Mouse (Mus musculus): ENCODE data around the gene Csde1. TPM values are rescaled to one million over a fixed set of nuclear protein-coding genes. Genes with fewer than 3 reads are reported as not detected.
A peak's percentile ranks its signal among the peaks of the same experiment; 100 is the strongest.

Gene Csde1
- polyA plus RNA-seq, 1 experiment = 45.1 TPM

GRCm38 (mm10) chr3:103057752-103058151, 37.5 kb downstream of the Csde1 start:
- TF ChIP-seq CTCF (IDR thresholded peaks at IDR 0.05; ENCODE audit: insufficient read depth, low read length) (no peak), POLR2A (IDR thresholded peaks at IDR 0.05; ENCODE audit: borderline replicate concordance, extremely low read depth, low read depth, low read length) (no peak)
- Histone ChIP-seq H3K4me1 (ENCODE audit: control insufficient read depth, insufficient read depth, low read length) (peaks cover 4% of the 10 kb centered on the region), H3K4me3 (replicated peaks; ENCODE audit: extremely low read depth, low read depth, low read length) (peak overlapping the region; percentile 94)
- DNase-seq = no peak
- WGBS = 5% methylated on average over 10 of the region's 10 CpGs

GRCm38 (mm10) chr3:103058207-103059157, 38.3 kb downstream of the Csde1 start, which contains the start of gene Nras:
Gene Nras, plus strand, starts transcription at chr3:103058285.
- WGBS = under 1% methylated on average over 46 of the region's 46 CpGs
- H3K4me1 ChIP-seq (ENCODE audit: control insufficient read depth, insufficient read depth, low read length) = peaks cover 4% of the 10 kb centered on the region
- peak within 1 kb of the TSS; percentile 94 for H3K4me3 ChIP-seq (replicated peaks; ENCODE audit: extremely low read depth, low read depth, low read length)
- DNase-seq = peak; percentile 96
- TF ChIP-seq CTCF (IDR thresholded peaks at IDR 0.05; ENCODE audit: insufficient read depth, low read length) = no peak
- peak; percentile 56; the same call in 1 of the 2 replicates for TF ChIP-seq POLR2A (IDR thresholded peaks at IDR 0.05; ENCODE audit: borderline replicate concordance, extremely low read depth, low read depth, low read length)

- Histone ChIP-seq H3K4me3 (replicated peaks; ENCODE audit: extremely low read depth, low read depth, low read length) (no peak overlapping the region), H3K4me1 (ENCODE audit: control insufficient read depth, insufficient read depth, low read length) (no peaks in the 10 kb centered on the region)
- WGBS = 82% methylated on average over 8 of the region's 8 CpGs
- no peak for TF ChIP-seq POLR2A (IDR thresholded peaks at IDR 0.05; ENCODE audit: borderline replicate concordance, extremely low read depth, low read depth, low read length)
- TF ChIP-seq CTCF (IDR thresholded peaks at IDR 0.05; ENCODE audit: insufficient read depth, low read length) = no peak
- no peak for DNase-seq
Measured at GRCm38 (mm10) chr3:103066927-103067326, 46.7 kb downstream of the Csde1 start.

- no peak for DNase-seq
- 78% methylated on average over 6 of the region's 6 CpGs for WGBS
- no peak overlapping the region for H3K4me3 ChIP-seq (replicated peaks; ENCODE audit: extremely low read depth, low read depth, low read length)
- no peaks in the 10 kb centered on the region for H3K4me1 ChIP-seq (ENCODE audit: control insufficient read depth, insufficient read depth, low read length)
- TF ChIP-seq POLR2A (IDR thresholded peaks at IDR 0.05; ENCODE audit: borderline replicate concordance, extremely low read depth, low read depth, low read length) (no peak), CTCF (IDR thresholded peaks at IDR 0.05; ENCODE audit: insufficient read depth, low read length) (no peak)
Measured at GRCm38 (mm10) chr3:103068971-103069370, 48.7 kb downstream of the Csde1 start.

GRCm38 (mm10) chr3:103073771-103074170, 53.5 kb downstream of the Csde1 start, which contains the start of gene Ampd1:
Gene Ampd1, plus strand, starts transcription at chr3:103074014.
- no peak for TF ChIP-seq CTCF (IDR thresholded peaks at IDR 0.05; ENCODE audit: insufficient read depth, low read length)
- TF ChIP-seq POLR2A (IDR thresholded peaks at IDR 0.05; ENCODE audit: borderline replicate concordance, extremely low read depth, low read depth, low read length) = no peak
- Histone ChIP-seq H3K4me1 (ENCODE audit: control insufficient read depth, insufficient read depth, low read length) (no peaks in the 10 kb centered on the region), H3K4me3 (replicated peaks; ENCODE audit: extremely low read depth, low read depth, low read length) (no peak within 1 kb of the TSS)
- no peak for DNase-seq
- WGBS = 56% methylated on average over 5 of the region's 5 CpGs

GRCm38 (mm10) chr3:103075871-103076270, 55.6 kb downstream of the Csde1 start:
- 83% methylated on average over 9 of the region's 9 CpGs for WGBS
- Histone ChIP-seq H3K4me3 (replicated peaks; ENCODE audit: extremely low read depth, low read depth, low read length) (no peak overlapping the region), H3K4me1 (ENCODE audit: control insufficient read depth, insufficient read depth, low read length) (no peaks in the 10 kb centered on the region)
- TF ChIP-seq CTCF (IDR thresholded peaks at IDR 0.05; ENCODE audit: insufficient read depth, low read length) (no peak), POLR2A (IDR thresholded peaks at IDR 0.05; ENCODE audit: borderline replicate concordance, extremely low read depth, low read depth, low read length) (no peak)
- no peak for DNase-seq

- no peak overlapping the region for H3K4me3 ChIP-seq (replicated peaks; ENCODE audit: extremely low read depth, low read depth, low read length)
- WGBS = 80% methylated on average over 9 of the region's 9 CpGs
- no peaks in the 10 kb centered on the region for H3K4me1 ChIP-seq (ENCODE audit: control insufficient read depth, insufficient read depth, low read length)
- TF ChIP-seq CTCF (IDR thresholded peaks at IDR 0.05; ENCODE audit: insufficient read depth, low read length) (no peak), POLR2A (IDR thresholded peaks at IDR 0.05; ENCODE audit: borderline replicate concordance, extremely low read depth, low read depth, low read length) (no peak)
- DNase-seq = no peak
Measured at GRCm38 (mm10) chr3:103076476-103076875, 56.2 kb downstream of the Csde1 start.

GRCm38 (mm10) chr3:103079301-103079700, 59.1 kb downstream of the Csde1 start:
- H3K4me1 ChIP-seq (ENCODE audit: control insufficient read depth, insufficient read depth, low read length) = no peaks in the 10 kb centered on the region
- WGBS = 84% methylated on average over 9 of the region's 9 CpGs
- H3K4me3 ChIP-seq (replicated peaks; ENCODE audit: extremely low read depth, low read depth, low read length) = no peak overlapping the region
- no peak for TF ChIP-seq CTCF (IDR thresholded peaks at IDR 0.05; ENCODE audit: insufficient read depth, low read length)
- no peak for TF ChIP-seq POLR2A (IDR thresholded peaks at IDR 0.05; ENCODE audit: borderline replicate concordance, extremely low read depth, low read depth, low read length)
- DNase-seq = no peak

- no peak for TF ChIP-seq CTCF (IDR thresholded peaks at IDR 0.05; ENCODE audit: insufficient read depth, low read length)
- TF ChIP-seq POLR2A (IDR thresholded peaks at IDR 0.05; ENCODE audit: borderline replicate concordance, extremely low read depth, low read depth, low read length) = no peak
- WGBS = 54% methylated on average over 11 of the region's 11 CpGs
- no peaks in the 10 kb centered on the region for H3K4me1 ChIP-seq (ENCODE audit: control insufficient read depth, insufficient read depth, low read length)
- no peak overlapping the region for H3K4me3 ChIP-seq (replicated peaks; ENCODE audit: extremely low read depth, low read depth, low read length)
- DNase-seq = no peak
Measured at GRCm38 (mm10) chr3:103081051-103081450, 60.8 kb downstream of the Csde1 start.
